Mouse (Mus musculus) forebrain, postnatal 0 days (tissue): ENCODE measurements around the gene Apba1. TPM values are rescaled to one million over a fixed set of nuclear protein-coding genes. Genes with fewer than 3 reads are reported as not detected.

Experiments
- ATAC-seq: fragments of 200-750 bp; cut with Nextera tagmentation; 2 replicates; pipeline ENCODE4 v1.8.0; 2017; ENCODE audit warnings: mild to moderate bottlenecking, moderate library complexity
- DNase-seq: peaks from one replicate; pipeline ENCODE4 v3.0.0-alpha.2; 2015
- H3K27ac ChIP-seq: fragments of 300-500 bp; sonication (generic); 2 replicates; pipeline ENCODE4 v1.5.1; 2014; ENCODE audit warnings: low read depth, mild to moderate bottlenecking, antibody characterized with exemption, low read length, moderate library complexity, mixed read lengths
- H3K27me3 ChIP-seq: fragments of 300-500 bp; sonication (generic); 2 replicates; pipeline ENCODE4 v1.6.1; 2014; ENCODE audit warnings: mild to moderate bottlenecking, low read length, mixed read lengths; ENCODE audit not compliant: insufficient read depth
- H3K36me3 ChIP-seq: fragments of 300-500 bp; sonication (generic); 2 replicates; pipeline ENCODE4 v1.6.1; 2014; ENCODE audit warnings: mild to moderate bottlenecking, moderate library complexity; ENCODE audit not compliant: insufficient read depth
- H3K4me1 ChIP-seq: fragments of 300-500 bp; sonication (generic); 2 replicates; pipeline ENCODE4 v1.6.1; 2014; ENCODE audit warnings: antibody characterized with exemption; ENCODE audit not compliant: insufficient read depth
- H3K4me2 ChIP-seq: fragments of 300-500 bp; sonication (generic); 2 replicates; pipeline ENCODE4 v1.6.1; 2014; ENCODE audit warnings: low read depth, mild to moderate bottlenecking, moderate library complexity
- H3K4me3 ChIP-seq: fragments of 300-500 bp; sonication (generic); 2 replicates; pipeline ENCODE4 v1.5.1; 2014; ENCODE audit warnings: low read depth, low read length, mixed read lengths
- H3K9ac ChIP-seq: fragments of 300-500 bp; sonication (generic); 2 replicates; pipeline ENCODE4 v1.6.1; 2014; ENCODE audit warnings: mild to moderate bottlenecking
- H3K9me3 ChIP-seq: fragments of 300-500 bp; sonication (generic); 2 replicates; pipeline ENCODE4 v1.6.1; 2016; ENCODE audit warnings: low read length
- CTCF ChIP-seq: sonication (generic); IDR thresholded peaks from 2 replicates; pipeline ENCODE4 v1.5.1; 2016; ENCODE audit warnings: antibody characterized with exemption, control low read depth, low read depth
- WGBS: fragments of 180-500 bp; shearing (Covaris S2); extraction: QIAGEN DNeasy Blood & Tissue Kit; methylation state at CpG from one replicate; pipeline ENCODE4 v1.1.7; 2014; 5-methylcytosine and 5-hydroxymethylcytosine counted together
- polyA plus RNA-seq: library from polyadenylated mRNA; unstranded; fragments of >200 nt; fragmentation: Nextera tagmentation; extraction: Ambion mirVana; gene quantifications from 2 replicates; pipeline ENCODE4 v1.2.1, GENCODE M21; 2015
- total RNA-seq: library from RNA; depleted of rRNA; stranded (reverse); fragments of >200 nt; gene quantifications from 2 replicates; pipeline ENCODE4 v1.2.3, GENCODE M21; 2014

Apba1 gene
- total and polyA plus RNA-seq, 2 experiments from 2014 or later, result 10.8 to 95.2 TPM

- ATAC-seq, result no peak
- Histone ChIP-seq H3K27ac (no peak overlapping the region), H3K27me3 (no peaks in the 10 kb centered on the region), H3K9ac (no peak overlapping the region), H3K4me2 (no peak overlapping the region), H3K36me3 (no peaks in the 10 kb centered on the region), H3K4me1 (no peaks in the 10 kb centered on the region), H3K9me3 (no peaks in the 10 kb centered on the region), H3K4me3 (no peak overlapping the region)
- no peak for TF ChIP-seq CTCF
- WGBS, result 60% methylated on average over 9 of the region's 9 CpGs
- DNase-seq, result no peak
Measured at GRCm38 (mm10) chr19:23788420-23789132, 29.9 kb downstream of the Apba1 start.

GRCm38 (mm10) chr19:23791704-23792103, 33.0 kb downstream of the Apba1 start:
- H3K4me2 ChIP-seq, result no peak overlapping the region
- no peaks in the 10 kb centered on the region for H3K4me1 ChIP-seq
- H3K9ac ChIP-seq, result no peak overlapping the region
- H3K27me3 ChIP-seq, result no peaks in the 10 kb centered on the region
- 84% methylated on average over 6 of the region's 6 CpGs for WGBS
- H3K36me3 ChIP-seq, result no peaks in the 10 kb centered on the region
- ATAC-seq (no peak), DNase-seq (no peak)
- H3K9me3 ChIP-seq, result no peaks in the 10 kb centered on the region
- no peak overlapping the region for H3K27ac ChIP-seq
- no peak for TF ChIP-seq CTCF
- H3K4me3 ChIP-seq, result no peak overlapping the region

GRCm38 (mm10) chr19:23792559-23792958, 33.9 kb downstream of the Apba1 start:
- Histone ChIP-seq H3K4me3 (no peak overlapping the region), H3K27ac (no peak overlapping the region), H3K27me3 (no peaks in the 10 kb centered on the region), H3K9me3 (no peaks in the 10 kb centered on the region), H3K4me1 (no peaks in the 10 kb centered on the region), H3K9ac (no peak overlapping the region), H3K4me2 (no peak overlapping the region), H3K36me3 (no peaks in the 10 kb centered on the region)
- 81% methylated on average over 6 of the region's 6 CpGs for WGBS
- TF ChIP-seq CTCF, result no peak
- no peak for DNase-seq
- ATAC-seq, result no peak

GRCm38 (mm10) chr19:23794491-23794890, 35.8 kb downstream of the Apba1 start:
- 68% methylated on average over 3 of the region's 3 CpGs for WGBS
- no peak for TF ChIP-seq CTCF
- Histone ChIP-seq H3K9me3 (no peaks in the 10 kb centered on the region), H3K27me3 (no peaks in the 10 kb centered on the region), H3K4me3 (no peak overlapping the region), H3K9ac (no peak overlapping the region), H3K4me2 (no peak overlapping the region), H3K36me3 (no peaks in the 10 kb centered on the region), H3K4me1 (no peaks in the 10 kb centered on the region), H3K27ac (no peak overlapping the region)
- ATAC-seq, result no peak
- DNase-seq, result no peak

- H3K4me1 ChIP-seq, result no peaks in the 10 kb centered on the region
- H3K9me3 ChIP-seq, result no peaks in the 10 kb centered on the region
- TF ChIP-seq CTCF, result no peak
- no peaks in the 10 kb centered on the region for H3K27me3 ChIP-seq
- no peak for DNase-seq
- no peak overlapping the region for H3K4me2 ChIP-seq
- no peak overlapping the region; the same call in 1 of the 2 replicates for H3K27ac ChIP-seq
- WGBS, result 28% methylated on average over 4 of the region's 4 CpGs
- H3K36me3 ChIP-seq, result no peaks in the 10 kb centered on the region
- 0 out of 2 replicates have a peak, but pooled peaks have one; percentile 12 for ATAC-seq
- H3K4me3 ChIP-seq, result no peak overlapping the region
- no peak overlapping the region for H3K9ac ChIP-seq
Measured at GRCm38 (mm10) chr19:23795156-23795555, 36.5 kb downstream of the Apba1 start.

- Histone ChIP-seq H3K9me3 (no peaks in the 10 kb centered on the region), H3K27me3 (no peaks in the 10 kb centered on the region), H3K4me3 (no peak overlapping the region), H3K9ac (no peak overlapping the region), H3K4me1 (no peaks in the 10 kb centered on the region), H3K36me3 (no peaks in the 10 kb centered on the region), H3K27ac (no peak overlapping the region), H3K4me2 (no peak overlapping the region)
- DNase-seq, result no peak
- ATAC-seq, result no peak
- TF ChIP-seq CTCF, result no peak
- 53% methylated on average over 1 of the region's 1 CpGs for WGBS
Measured at GRCm38 (mm10) chr19:23801174-23801573, 42.5 kb downstream of the Apba1 start.

- H3K9me3 ChIP-seq, result no peaks in the 10 kb centered on the region
- 51% methylated on average over 4 of the region's 4 CpGs for WGBS
Measured at GRCm38 (mm10) chr19:23803221-23803870, 44.7 kb downstream of the Apba1 start.

More at GRCm38 (mm10) chr19:23803221-23803870, 44.7 kb downstream of the Apba1 start:
- DNase-seq (no peak), ATAC-seq (no peak)
- no peak overlapping the region for H3K4me3 ChIP-seq
- no peak overlapping the region for H3K9ac ChIP-seq
- no peak overlapping the region for H3K4me2 ChIP-seq
- no peak overlapping the region for H3K27ac ChIP-seq
- H3K27me3 ChIP-seq, result no peaks in the 10 kb centered on the region
- no peak for TF ChIP-seq CTCF
- H3K4me1 ChIP-seq, result no peaks in the 10 kb centered on the region
- no peaks in the 10 kb centered on the region for H3K36me3 ChIP-seq
